Mouse (Mus musculus) urinary bladder, postnatal 14 days (tissue): ENCODE measurements at regions not wholly inside any gene's neighbourhood (a gene's known extent, or its start where the extent isn't known, plus 50 kb on each side); places are given as distances from the start of the nearest gene placed in this dataset.
A peak's percentile ranks its signal among the peaks of the same experiment; 100 is the strongest.

Source experiments
- DNase-seq: peaks from one replicate; pipeline ENCODE4 v3.0.0; 2021; ENCODE audit warnings: low spot score

- DNase-seq: no peak
Measured at GRCm38 (mm10) chr6:67114753-67115152, 77.5 kb upstream of the Gadd45a start.

DNA sequence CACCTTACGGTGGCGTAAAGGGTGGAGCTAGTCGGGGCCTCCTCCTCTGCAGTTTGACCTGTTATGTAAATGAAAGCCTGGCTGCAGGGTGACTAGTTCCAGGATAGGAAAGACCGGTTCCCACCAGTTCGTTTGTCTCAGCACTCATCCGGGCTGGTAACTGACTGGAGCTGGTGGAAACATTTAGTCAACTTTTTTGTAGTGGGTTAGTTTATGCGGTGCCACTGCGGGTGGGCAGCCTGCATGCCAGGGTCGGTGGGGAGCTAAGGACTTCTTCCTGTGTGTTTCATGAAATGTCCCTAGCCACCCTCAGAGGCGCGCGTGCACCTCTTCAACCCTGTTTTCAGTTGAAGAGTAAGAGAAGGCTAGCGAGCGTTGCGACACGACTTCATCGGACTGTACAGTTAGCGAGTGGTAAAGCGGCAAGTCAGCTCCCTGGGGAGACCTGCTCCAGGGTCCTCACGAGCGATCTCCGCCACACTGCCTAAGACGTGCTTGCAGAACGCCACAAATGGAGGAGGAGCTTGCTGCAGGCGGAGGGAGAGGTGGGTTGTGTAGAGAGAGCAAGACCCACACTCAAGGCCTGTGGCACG, 76.5 kb upstream of the Gadd45a start:
- DNase-seq: peak; percentile 33

- no peak for DNase-seq
Measured at GRCm38 (mm10) chr6:67113261-67113660, 76.0 kb upstream of the Gadd45a start.

GRCm38 (mm10) chr6:67112311-67112710, 75.1 kb upstream of the Gadd45a start:
- DNase-seq: no peak

- DNase-seq: no peak
Measured at GRCm38 (mm10) chr6:67111581-67111980, 74.3 kb upstream of the Gadd45a start.

GRCm38 (mm10) chr6:67110391-67110790, 73.1 kb upstream of the Gadd45a start:
- no peak for DNase-seq

GRCm38 (mm10) chr6:67109774-67110173, 72.5 kb upstream of the Gadd45a start:
- no peak for DNase-seq

GRCm38 (mm10) chr6:67107517-67107916, 70.3 kb upstream of the Gadd45a start:
- no peak for DNase-seq

DNA sequence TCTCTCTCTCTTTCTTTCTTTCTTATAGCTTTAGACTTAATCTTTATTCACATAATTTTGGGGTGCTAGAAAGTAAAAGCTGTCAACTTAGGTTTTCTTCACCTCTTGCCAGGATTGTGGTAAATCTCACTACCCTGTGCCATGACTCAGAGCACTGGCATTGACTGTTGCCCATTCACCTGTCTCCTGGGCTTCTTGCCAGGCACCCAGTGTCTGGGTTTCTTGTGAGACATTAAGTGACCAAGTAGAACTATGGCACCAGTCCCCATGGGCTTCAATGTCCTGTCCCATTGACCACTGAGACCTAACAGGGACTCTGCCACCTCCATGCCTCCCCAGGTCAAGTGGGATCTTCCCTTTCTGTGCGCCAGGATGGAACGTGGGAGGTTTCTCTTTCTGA, 69.2 kb upstream of the Gadd45a start:
- DNase-seq: peak; percentile 56

DNA sequence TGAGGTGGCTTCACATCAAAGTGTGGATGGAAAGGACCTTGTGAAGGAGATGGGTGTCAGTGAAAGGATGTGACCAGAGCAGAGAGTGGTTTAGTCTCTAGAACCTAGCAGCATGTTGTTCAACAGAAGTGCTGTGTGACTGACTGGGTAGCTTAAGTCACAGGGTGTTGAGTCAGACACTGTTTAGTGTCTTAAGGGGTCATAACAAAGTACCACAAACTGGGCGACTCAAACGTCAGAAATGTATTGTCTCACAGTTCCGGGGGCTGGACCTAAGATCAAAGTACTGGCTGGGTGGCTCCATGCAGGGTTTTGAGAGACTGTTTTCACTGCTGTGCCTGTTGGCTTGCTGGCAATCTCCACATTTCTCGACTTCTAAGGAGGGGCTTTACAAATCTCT, 68.1 kb upstream of the Gadd45a start:
- DNase-seq: no peak

DNA sequence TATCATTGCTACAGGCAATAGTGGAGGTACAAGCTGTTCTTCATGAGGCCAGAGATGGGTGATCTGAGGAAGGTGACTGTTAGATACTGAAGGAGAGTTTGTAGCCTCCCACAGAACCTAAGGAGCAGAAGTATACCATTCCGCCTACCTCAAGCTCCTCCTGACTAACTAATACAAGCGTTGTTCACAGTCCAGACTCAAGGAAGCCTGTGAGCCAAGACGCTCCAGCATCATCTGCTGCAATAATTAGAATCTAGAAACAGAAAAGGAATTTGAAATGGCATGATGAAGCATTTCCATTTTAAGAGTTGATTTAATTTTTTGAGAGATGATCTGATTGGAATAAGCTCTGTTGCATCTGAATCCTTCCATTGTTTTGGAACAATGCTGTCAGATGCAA, 66.9 kb upstream of the Gadd45a start:
- DNase-seq: no peak

DNA sequence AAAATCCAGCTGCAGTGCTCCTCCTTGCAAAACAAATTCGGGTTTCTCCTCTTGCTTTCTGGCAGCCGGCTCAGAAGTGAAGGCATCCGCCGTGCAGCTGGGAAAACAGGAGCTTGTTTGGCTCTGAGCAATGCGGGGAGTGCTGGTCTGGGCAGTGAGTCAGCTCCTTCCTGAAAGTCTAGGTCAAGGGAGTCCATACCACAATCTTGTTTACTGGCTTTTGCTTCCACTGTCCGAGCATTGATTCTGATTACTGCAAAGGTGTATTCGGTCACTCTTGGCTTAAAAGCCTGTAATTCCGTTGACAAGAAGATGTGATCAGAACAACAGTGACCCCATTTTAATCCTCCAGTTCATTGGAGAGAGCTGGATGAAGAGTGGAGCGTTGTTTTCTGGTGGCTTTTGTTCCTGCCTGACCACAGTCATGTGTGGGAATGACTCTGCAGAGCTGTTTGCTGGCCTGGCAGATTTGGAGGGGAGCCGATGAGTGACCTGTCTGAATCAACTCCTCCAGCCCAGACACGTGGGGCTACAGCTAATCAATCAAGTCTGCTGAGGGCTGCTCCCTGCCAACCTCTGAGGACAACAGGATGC, 65.4 kb upstream of the Gadd45a start:
- peak; percentile 79 for DNase-seq

- peak; percentile 29 for DNase-seq
Measured at GRCm38 (mm10) chr6:67102014-67102413, 64.8 kb upstream of the Gadd45a start.

- DNase-seq: no peak
Measured at GRCm38 (mm10) chr6:67094426-67094825, 57.2 kb upstream of the Gadd45a start.

DNA sequence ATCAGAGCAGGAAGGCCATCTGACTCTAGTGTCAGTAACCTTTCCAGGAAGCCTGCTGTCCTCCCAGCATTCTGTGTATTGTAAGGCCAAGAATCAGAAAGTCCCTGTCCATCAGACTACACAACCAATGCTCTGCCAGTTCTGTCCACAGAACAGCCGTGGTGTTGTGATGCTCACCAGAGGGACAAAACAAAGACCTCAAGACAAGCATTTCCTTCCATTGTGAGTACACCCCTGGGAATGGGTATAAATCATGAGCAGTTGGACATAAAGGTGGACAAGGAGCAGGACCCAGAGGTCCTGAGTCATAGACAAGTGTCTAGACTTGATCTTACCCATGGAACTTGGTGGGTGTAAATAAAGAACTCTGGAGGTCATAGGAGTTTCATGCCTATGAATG, 55.9 kb upstream of the Gadd45a start:
- no peak for DNase-seq

GRCm38 (mm10) chr6:67090150-67090549, 52.9 kb upstream of the Gadd45a start:
- peak; percentile 32 for DNase-seq

- DNase-seq: no peak
Measured at GRCm38 (mm10) chr6:67089530-67090140, 52.4 kb upstream of the Gadd45a start.

DNA sequence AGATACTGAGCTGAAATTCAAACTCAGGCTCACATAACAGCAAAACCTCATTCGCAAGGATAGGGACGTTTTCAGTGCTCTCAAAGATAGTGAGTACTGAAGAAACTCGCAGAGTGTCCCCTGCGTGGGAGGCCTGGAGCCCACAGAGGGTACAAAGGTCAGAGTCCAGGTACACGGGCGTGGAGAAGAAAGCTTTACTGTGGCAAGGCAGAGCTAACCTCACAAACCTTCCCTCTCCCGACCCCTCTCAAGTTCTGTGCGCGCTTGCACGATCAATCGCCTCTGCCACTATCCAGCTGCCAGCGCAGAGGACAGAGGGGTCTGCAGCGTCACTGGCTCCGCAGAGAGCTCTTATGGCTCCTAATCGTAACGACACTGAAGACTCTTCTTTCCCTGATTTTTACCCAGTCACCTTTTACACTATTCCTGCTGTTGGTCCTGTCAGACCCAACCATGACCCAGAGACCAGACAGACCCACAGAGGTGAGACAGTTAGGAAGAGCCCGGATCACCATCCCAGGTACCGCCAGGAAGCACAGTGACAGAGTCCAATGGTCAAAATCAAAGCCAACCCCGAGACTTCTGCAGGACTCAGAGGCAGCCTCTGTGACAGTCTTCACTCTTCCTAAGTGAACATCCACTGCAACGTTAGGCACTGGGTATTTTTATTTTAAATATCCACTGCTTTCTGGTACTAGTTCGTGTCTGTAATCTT, 51.6 kb upstream of the Gadd45a start:
- DNase-seq: no peak

- DNase-seq: no peak
Measured at GRCm38 (mm10) chr6:67087837-67088440, 50.7 kb upstream of the Gadd45a start.

- no peak for DNase-seq
Measured at GRCm38 (mm10) chr6:67087393-67087792, 50.1 kb upstream of the Gadd45a start.
